Mouse (Mus musculus): ENCODE results near the gene Vip.

- TF ChIP-seq CTCF (IDR thresholded peaks at IDR 0.05; ENCODE audit: extremely low read depth, insufficient read length, insufficient replicate concordance, low read depth, low read length) (no peak), POLR2A (IDR thresholded peaks at IDR 0.05; ENCODE audit: low read depth, low read length) (no peak)
These were observed at the start of gene Vip for GRCm38 (mm10) chr10:5639112-5639511.

Measured in small intestine, adult 2 months (tissue).